Mouse (Mus musculus): ENCODE results near the gene C3ar1. TPM values are rescaled to one million over a fixed set of nuclear protein-coding genes. Genes with fewer than 3 reads are reported as not detected.

Gene C3ar1
- total RNA-seq, 2 experiments from 2014 or later: 0.34 to 0.62 TPM

DNA sequence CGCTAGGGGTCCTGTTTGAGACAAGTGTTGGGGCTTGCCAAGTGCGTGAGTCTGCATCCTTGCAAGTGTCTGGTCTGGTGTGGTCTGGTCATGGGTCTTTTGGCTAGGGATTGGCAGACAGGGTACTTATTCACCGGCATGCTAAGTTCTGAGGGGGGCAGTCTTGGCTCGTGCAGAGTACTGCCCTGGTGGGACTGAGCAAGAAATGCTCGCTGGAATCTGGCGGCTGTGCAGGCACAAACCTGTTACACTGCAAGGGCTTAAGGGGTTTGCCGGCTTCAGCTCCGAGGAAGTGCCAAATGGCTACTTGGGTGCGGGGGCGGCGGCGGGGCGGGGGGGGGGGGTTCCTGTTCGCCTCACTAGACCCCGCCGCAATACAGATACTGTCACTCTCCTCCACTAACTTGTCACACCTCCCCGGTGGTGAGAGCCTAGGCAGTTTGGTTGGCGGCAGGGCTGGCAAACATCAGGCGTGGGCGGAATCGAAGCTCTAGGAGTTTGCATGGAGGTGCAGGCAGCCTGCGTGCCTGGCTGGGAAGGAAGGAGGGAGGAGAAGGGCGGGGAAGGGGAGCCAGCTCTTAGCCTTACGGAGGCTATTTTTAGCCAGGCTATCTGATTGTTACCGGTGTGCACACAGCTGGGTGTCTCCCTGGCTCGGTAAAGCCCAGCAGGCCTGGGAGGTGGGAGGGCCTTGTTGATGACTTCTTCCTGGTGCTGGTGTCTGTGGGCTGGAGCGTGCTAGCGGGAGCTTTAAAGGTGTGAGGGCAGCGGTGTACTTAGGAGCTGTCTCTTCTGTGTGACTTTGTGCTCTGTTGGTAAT is 29.8 kb downstream of the C3ar1 start:
- DNase-seq (ENCODE audit: low spot score): peak; percentile 67

GRCm38 (mm10) chr6:122825166-122825565 is 30.8 kb downstream of the C3ar1 start:
- no peak for DNase-seq (ENCODE audit: low spot score)

DNA sequence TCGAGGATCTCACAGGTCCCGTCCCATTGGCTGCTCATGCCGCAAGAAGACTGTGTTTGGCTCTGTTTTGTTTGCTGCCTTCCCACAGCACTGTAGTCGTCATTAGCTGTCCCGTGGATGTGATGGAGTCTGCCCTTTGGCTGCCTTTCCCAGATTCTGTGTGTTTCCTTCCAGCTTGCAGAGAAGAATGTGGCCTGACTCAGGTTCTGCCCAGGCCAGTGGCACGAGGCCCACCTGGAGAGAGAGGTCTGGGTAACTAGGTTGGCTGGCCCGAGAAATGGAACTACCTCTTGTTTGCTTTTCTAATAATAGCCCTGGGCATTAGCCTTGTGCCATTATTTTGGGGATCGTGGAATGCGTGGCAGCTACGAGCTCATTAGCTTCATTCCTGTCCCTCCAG is 31.9 kb downstream of the C3ar1 start:
- DNase-seq (ENCODE audit: low spot score): peak; percentile 51

GRCm38 (mm10) chr6:122821822-122822221 is 34.1 kb downstream of the C3ar1 start:
- no peak for DNase-seq (ENCODE audit: low spot score)

- DNase-seq (ENCODE audit: low spot score): no peak
Observed at GRCm38 (mm10) chr6:122820799-122821650, 34.9 kb downstream of the C3ar1 start.

DNA sequence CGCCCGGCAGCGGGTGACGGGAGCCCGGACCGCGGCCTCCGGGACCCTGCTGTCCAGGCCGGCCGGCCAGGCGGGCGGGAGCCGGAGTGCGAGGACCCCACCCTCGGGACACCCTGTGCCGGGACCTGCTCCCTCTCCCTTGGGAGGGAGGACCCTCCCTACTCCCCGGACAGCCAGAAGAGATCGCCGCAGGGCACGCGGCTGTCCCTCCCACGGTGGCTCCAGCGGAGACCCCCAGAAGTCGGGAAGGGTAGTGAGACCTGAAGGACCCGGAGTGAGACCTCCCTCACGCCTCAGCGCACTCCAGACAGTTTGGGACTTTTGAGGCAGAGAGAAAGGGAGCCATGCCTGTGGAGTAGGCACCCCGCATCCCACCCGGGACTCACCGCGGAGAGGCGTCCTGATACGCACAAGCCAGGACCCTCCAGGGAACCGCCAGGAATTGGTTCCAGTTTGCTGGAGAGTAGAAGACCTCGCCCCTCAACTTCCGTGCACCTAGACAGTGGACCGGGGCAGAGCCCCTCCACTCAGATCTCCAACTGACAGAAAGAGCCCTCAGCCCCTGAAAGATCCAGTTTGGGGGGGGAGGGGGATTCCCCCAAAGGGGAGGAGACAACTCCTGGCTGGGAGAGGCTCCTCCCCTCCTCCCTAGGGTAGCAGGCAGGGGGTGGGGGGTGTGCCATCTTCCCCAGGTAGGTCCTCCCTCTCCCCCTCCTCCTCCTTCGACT is 35.7 kb downstream of the C3ar1 start:
- DNase-seq (ENCODE audit: low spot score): peak; percentile 25

DNA sequence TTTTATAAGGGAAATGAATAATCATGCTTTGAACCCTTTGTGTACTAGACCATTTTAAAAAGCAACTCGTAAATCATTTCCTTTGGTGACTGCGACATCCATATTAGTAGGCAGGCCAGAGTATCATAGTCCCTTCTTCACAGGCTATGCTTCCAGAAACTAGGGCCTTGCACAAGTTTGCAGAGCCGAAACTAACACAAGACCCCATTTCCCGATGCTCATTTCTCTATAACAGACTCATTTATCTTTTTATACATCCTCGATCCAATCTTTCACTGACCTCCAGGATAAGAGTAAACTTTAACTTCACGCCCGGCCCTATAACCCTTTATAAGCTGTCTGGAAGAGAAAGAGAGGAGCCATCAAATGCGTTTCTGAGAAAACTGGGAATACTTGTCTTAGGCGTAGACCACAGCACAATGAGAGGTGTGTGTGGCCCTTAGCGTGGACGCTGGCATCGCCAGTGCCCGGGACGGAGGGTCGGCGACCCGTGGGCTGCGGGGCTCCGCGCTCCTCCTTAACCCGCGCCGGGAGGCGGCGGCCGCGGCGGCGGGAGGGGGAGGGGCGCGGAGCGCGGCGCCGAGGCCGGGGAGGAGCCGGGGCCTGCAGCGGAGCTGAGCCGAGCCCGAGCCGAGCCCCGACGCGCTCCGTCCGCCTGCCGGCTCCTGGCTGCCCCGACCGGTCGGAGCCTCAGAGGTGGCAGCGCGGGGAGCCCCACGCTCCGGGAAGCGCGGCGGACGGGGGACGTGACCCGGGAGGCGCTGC is 36.5 kb downstream of the C3ar1 start, which contains the start of gene Foxj2:
TSS of gene Foxj2 (plus strand) at position 609 of the 765 bp plus-strand sequence.
- peak; percentile 66 for DNase-seq (ENCODE audit: low spot score)

DNA sequence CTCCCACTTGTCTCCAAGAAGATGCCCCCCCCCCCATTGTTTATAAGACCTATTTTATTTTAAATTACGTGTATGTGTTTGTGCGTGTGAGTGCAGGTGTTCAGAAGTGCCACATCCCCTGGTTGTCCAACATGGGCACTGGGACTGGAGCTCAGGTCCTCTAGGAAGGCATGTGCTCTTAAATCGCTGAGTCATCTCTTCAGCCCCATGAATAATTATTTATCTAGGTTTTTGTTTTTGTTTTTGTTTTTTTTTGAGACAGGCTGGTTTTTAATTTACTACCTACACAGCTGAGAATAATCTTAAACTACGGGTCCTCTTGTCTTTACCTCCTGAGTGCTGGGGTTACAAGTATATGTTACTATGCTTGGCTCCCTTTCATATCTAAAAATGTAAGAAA is 42.3 kb downstream of the C3ar1 start:
- no peak for DNase-seq (ENCODE audit: low spot score)

DNA sequence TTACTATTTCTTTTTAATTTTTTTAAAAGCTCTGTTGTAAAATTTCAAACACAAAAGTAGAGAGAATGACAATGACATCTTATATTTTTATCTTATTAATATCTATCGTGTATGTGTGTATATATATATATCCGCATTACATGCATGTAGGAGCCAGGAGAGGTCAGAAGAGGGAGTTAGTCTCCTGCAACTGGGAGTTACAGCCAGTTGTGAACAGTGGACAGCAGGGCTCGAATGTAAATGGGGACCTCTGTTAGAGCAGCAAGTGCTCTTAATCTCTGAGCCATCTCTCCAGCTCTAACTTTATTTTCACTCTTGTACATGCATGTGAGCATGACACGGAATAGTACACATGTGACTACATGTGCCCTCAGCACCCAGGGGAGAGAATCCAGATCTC is 43.2 kb downstream of the C3ar1 start:
- DNase-seq (ENCODE audit: low spot score): no peak

- no peak for DNase-seq (ENCODE audit: low spot score)
Observed at GRCm38 (mm10) chr6:122811771-122812600, 44.0 kb downstream of the C3ar1 start.

DNA sequence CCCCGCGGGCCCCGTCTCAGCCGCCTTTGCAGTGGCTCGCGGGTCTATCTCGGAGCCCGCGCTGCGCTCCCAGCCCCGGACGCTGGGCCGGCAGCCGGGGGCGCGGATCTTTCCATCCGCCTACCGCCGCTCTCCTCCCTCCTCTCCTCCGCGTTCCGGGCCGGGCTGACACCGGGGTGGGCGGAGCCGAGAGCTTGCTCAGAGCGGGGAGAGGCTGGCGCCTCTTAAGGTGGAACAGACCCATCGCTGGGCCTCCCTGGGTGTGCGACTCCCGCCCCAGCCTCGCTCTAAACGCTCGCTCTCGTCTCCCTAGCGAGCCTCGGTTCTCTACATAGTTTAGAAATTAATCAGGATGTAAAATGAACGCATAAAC is 44.7 kb downstream of the C3ar1 start:
- peak; percentile 94 for DNase-seq (ENCODE audit: low spot score)

DNA sequence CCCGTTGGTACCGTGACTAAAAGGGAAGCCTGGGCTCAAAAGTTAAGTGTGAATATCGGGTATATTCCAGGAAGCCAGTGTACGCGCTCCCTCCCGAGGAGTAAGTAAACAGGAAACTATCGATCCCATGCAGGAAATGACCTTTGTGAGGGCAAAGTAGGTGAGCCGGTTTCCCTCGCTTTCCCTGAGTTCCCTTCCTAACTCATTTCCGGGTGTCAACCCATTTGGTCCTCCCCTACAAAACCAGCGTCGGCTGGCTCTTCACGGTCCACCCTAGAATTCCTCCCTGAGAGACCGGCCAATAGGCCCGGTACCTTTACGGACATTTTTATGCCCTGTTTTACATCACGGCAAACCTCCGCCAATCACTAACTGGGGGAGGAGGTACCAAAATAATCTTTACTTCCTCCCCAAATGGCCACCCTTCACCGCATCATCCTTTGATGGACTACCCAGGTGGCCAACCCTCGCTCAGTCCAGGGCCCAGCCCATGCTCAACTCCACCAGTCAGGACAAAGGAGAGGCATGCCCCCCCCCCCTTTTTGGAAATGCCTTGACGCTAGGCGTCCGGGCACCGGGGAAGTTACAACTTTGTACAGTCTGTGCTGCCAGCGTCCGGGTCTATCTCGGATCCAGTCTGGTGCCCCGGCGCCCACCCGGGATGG is 45.2 kb downstream of the C3ar1 start:
- DNase-seq (ENCODE audit: low spot score): peak; percentile 98

DNA sequence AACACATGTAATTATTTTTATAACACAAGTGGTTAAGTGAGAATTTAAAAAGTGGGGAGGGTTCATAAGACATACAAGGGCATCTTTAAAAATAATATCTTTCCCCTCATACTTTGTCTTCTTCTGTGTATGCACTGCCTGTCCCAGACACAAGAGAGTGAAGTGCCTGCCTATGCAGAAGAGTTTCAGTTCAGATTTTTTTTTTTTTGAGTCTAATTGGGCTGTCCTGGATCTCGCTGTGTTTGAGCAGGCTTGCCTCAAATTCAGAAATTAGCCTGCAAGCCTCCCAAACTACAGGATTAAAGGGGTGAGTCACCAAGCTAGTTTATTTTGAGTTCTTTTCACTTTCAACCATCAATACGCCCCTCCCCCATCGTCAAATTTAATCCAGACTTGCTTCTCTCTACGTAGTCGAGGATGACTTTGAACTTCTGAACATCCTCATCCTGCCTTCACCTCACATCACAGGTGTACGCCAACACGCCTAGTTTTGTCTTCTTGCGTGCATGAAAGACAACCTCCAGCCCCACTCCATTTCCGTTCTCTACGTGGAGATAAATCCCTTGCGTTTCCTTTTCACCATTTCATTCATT is 45.8 kb downstream of the C3ar1 start:
- DNase-seq (ENCODE audit: low spot score): no peak

DNA sequence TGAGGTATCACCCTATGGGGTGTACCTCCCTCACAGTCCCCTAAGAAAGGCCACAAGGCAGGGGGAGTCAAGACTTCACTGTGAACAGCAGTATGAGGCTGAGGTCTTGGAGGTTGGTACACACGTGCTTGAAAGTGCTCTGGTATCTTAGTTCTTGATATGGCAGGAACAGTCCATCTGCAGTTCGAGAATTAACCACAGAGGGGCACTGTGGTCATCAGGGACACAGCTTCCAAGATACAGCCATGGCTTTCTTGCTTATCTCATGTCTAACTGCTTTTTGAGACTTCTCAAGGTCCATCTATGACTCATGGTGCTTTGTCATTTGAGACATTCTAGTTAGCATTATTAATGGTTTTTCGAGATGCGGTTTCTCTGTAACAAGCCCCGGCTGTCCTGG is 51.5 kb downstream of the C3ar1 start:
- DNase-seq (ENCODE audit: low spot score): peak; percentile 85

DNA sequence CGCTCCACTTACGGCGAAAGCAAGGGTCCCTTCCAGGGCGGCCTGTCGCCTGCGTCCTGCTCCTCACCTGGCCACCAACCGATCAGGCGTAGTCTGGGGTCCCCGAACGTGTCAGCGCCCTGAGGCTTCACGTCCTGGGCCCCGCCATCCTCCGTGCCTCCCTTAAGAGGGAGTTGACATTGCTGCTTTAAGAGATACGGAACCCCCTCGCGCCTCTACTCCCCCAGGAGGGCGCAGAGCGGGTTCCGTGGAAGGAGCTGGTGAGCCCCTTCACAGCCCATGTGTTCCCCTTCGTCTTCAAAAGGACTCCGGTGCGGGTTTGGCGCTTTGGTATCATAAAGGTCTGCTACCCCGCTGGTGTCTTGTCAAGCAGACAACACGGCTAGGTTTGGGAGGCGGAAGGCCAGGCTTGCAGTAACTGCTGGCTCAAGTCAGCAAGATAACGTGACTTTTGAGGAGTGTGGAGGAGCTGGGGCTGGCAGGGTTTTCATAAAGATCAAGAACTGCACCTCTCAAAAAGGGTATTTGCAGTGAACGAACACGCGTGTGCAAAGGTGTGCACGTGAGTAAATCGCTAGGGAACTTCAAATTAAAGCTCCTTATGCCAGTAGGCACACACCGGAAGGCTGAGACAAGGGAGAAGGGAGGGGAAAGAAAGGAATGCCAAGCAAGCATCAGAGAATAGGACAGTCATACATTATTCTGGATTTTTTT is 54.0 kb downstream of the C3ar1 start:
- DNase-seq (ENCODE audit: low spot score): peak; percentile 30

GRCm38 (mm10) chr6:122801301-122801800 is 54.6 kb downstream of the C3ar1 start, which contains the start of gene Slc2a3:
Gene Slc2a3, minus strand, starts transcription at chr6:122801640.
- peak; percentile 60 for DNase-seq (ENCODE audit: low spot score)

DNA sequence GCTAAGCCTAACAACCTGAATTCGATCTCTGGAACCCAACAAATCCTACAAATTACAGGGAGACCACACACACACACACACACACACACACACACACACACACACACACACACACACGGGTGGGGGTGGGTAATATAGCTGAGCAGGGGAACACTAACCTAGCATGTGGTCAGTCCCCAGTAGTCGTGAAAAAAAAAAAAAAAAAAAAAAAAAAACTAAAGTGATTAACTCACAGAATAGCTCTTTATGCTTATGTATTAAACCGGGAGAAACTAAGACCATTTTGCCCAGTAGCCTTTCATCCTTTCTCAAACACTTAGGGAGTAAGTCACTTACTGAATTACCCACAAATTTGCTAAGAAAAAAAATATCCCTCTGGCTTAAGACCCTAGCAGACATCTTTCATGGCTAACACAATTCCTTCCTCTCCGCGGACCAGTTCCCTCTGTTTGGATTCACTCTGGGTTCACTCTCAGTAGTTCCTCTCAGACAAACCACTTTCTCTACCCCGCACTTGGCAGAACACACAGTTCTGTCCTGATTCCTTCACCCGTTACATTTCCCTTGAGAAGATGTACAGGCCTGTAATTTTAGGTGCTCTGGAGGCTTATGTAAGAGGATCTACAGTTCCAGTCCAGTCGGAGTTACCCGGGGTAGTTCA is 55.2 kb downstream of the C3ar1 start:
- peak; percentile 60 for DNase-seq (ENCODE audit: low spot score)

Measured in gastrocnemius, adult 18-20 months (tissue).